Mouse (Mus musculus) hindbrain, embryonic 14.5 days (tissue): ENCODE data around the gene Tomm40. TPM values are rescaled to one million over a fixed set of nuclear protein-coding genes. Genes with fewer than 3 reads are reported as not detected.
A peak's percentile ranks its signal among the peaks of the same experiment; 100 is the strongest.

Source experiments
- ATAC-seq: fragments of 200-750 bp; cut with Nextera tagmentation; 2 replicates; pipeline ENCODE4 v1.8.0; 2017; ENCODE audit warnings: moderate number of reproducible peaks, mild to moderate bottlenecking, moderate TSS enrichment, moderate library complexity; ENCODE audit not compliant: low FRiP score
- DNase-seq: peaks from one replicate; pipeline ENCODE4 v3.0.0-alpha.2; 2015; ENCODE audit warnings: low spot score
- H3K27ac ChIP-seq: fragments of 300-500 bp; sonication (generic); 2 replicates; pipeline ENCODE4 v1.5.1; 2014; ENCODE audit warnings: mild to moderate bottlenecking, moderate library complexity
- H3K27me3 ChIP-seq: fragments of 300-500 bp; sonication (generic); 2 replicates; pipeline ENCODE4 v1.6.1; 2014; ENCODE audit warnings: mild to moderate bottlenecking, low read length, mixed read lengths; ENCODE audit not compliant: control insufficient read depth, insufficient read depth
- H3K36me3 ChIP-seq: fragments of 300-500 bp; sonication (generic); replicated peaks from 2 replicates; pipeline ENCODE4 v1.6.1; 2014; ENCODE audit not compliant: control insufficient read depth, insufficient read depth
- H3K4me1 ChIP-seq: fragments of 300-500 bp; sonication (generic); replicated peaks from 2 replicates; pipeline ENCODE4 v1.6.1; 2014; ENCODE audit warnings: antibody characterized with exemption, low read length, mixed read lengths; ENCODE audit not compliant: control insufficient read depth, insufficient read depth
- H3K4me2 ChIP-seq: fragments of 300-500 bp; sonication (generic); replicated peaks from 2 replicates; pipeline ENCODE4 v1.6.1; 2014; ENCODE audit warnings: mild to moderate bottlenecking, moderate library complexity
- H3K4me3 ChIP-seq: fragments of 300-500 bp; sonication (generic); replicated peaks from 2 replicates; pipeline ENCODE4 v1.5.1; 2014; ENCODE audit warnings: mild to moderate bottlenecking, low read length
- H3K9ac ChIP-seq: fragments of 300-500 bp; sonication (generic); 2 replicates; pipeline ENCODE4 v1.6.1; 2014
- H3K9me3 ChIP-seq: fragments of 300-500 bp; sonication (generic); 2 replicates; pipeline ENCODE4 v1.6.1; 2016; ENCODE audit warnings: low read length; ENCODE audit not compliant: control insufficient read depth
- WGBS: fragments of 180-500 bp; shearing (Covaris S2); extraction: QIAGEN DNeasy Blood & Tissue Kit; methylation state at CpG from one replicate; pipeline ENCODE4 v1.1.7; 2014; 5-methylcytosine and 5-hydroxymethylcytosine counted together
- polyA plus RNA-seq: library from polyadenylated mRNA; unstranded; fragments of >200 nt; fragmentation: Nextera tagmentation; extraction: Ambion mirVana; gene quantifications from 2 replicates; pipeline ENCODE4 v1.2.1, GENCODE M21; 2014

Gene Tomm40
- polyA plus RNA-seq, 1 experiment from 2014 or later = 119 TPM

GRCm38 (mm10) chr7:19673083-19673699 lies 42.0 kb downstream of the Tomm40 start:
- whole genome bisulfite sequencing = 64% methylated on average over 14 of the region's 14 CpGs
- Histone ChIP-seq H3K4me3 (no peak overlapping the region), H3K27ac (no peak overlapping the region), H3K4me1 (no peaks in the 10 kb centered on the region), H3K9me3 (no peaks in the 10 kb centered on the region), H3K9ac (no peak overlapping the region), H3K36me3 (no peaks in the 10 kb centered on the region), H3K4me2 (no peak overlapping the region), H3K27me3 (no peaks in the 10 kb centered on the region)
- ATAC-seq (no peak), DNase-seq (no peak)

- ATAC-seq (no peak), DNase-seq (no peak)
- Histone ChIP-seq H3K36me3 (no peaks in the 10 kb centered on the region), H3K27ac (no peak overlapping the region), H3K9ac (no peak overlapping the region), H3K9me3 (no peaks in the 10 kb centered on the region), H3K4me2 (no peak overlapping the region), H3K4me1 (no peaks in the 10 kb centered on the region), H3K27me3 (no peaks in the 10 kb centered on the region), H3K4me3 (no peak overlapping the region)
- WGBS = 71% methylated on average over 10 of the region's 10 CpGs
Observed at GRCm38 (mm10) chr7:19671511-19671910, 43.7 kb downstream of the Tomm40 start.

- Histone ChIP-seq H3K9ac (no peak overlapping the region), H3K27me3 (no peaks in the 10 kb centered on the region), H3K4me2 (0 out of 2 replicates have a peak overlapping the region, but pooled peaks have one; percentile 9), H3K9me3 (no peaks in the 10 kb centered on the region), H3K4me1 (peaks cover 8% of the 10 kb centered on the region), H3K27ac (peak overlapping the region; percentile 66), H3K4me3 (no peak overlapping the region), H3K36me3 (no peaks in the 10 kb centered on the region)
- WGBS = 8% methylated on average over 10 of the region's 10 CpGs
- DNase-seq (peak; percentile 91), ATAC-seq (peak; percentile 71)
Observed at GRCm38 (mm10) chr7:19668947-19669721, 46.1 kb downstream of the Tomm40 start.

- peaks cover 21% of the 10 kb centered on the region for H3K4me1 ChIP-seq
- H3K9ac ChIP-seq = no peak overlapping the region
- no peaks in the 10 kb centered on the region for H3K27me3 ChIP-seq
- 75% methylated on average over 2 of the region's 2 CpGs for WGBS
- no peaks in the 10 kb centered on the region for H3K9me3 ChIP-seq
- no peaks in the 10 kb centered on the region for H3K36me3 ChIP-seq
- H3K4me3 ChIP-seq = no peak overlapping the region
- DNase-seq = no peak
- no peak overlapping the region for H3K4me2 ChIP-seq
- no peak for ATAC-seq
- H3K27ac ChIP-seq = no peak overlapping the region
Observed at GRCm38 (mm10) chr7:19667434-19667833, 47.8 kb downstream of the Tomm40 start.

GRCm38 (mm10) chr7:19666750-19667149 lies 48.5 kb downstream of the Tomm40 start:
- H3K9ac ChIP-seq = no peak overlapping the region
- WGBS = 69% methylated on average over 3 of the region's 3 CpGs
- H3K4me1 ChIP-seq = peaks cover 21% of the 10 kb centered on the region
- ATAC-seq (no peak), DNase-seq (no peak)
- no peak overlapping the region for H3K4me2 ChIP-seq
- H3K27ac ChIP-seq = no peak overlapping the region
- H3K27me3 ChIP-seq = no peaks in the 10 kb centered on the region
- no peaks in the 10 kb centered on the region for H3K9me3 ChIP-seq
- no peak overlapping the region for H3K4me3 ChIP-seq
- H3K36me3 ChIP-seq = peaks cover 6% of the 10 kb centered on the region; the same call in 1 of the 2 replicates

- Histone ChIP-seq H3K27ac (peak within 1 kb of the TSS; percentile 90), H3K4me1 (peaks cover 21% of the 10 kb centered on the region), H3K27me3 (no peaks in the 10 kb centered on the region), H3K4me3 (peak within 1 kb of the TSS; percentile 100), H3K9ac (peak within 1 kb of the TSS; percentile 99), H3K9me3 (no peaks in the 10 kb centered on the region), H3K36me3 (peaks cover 13% of the 10 kb centered on the region), H3K4me2 (peak within 1 kb of the TSS; percentile 91)
- peak; percentile 90 for ATAC-seq
- WGBS = under 1% methylated on average over 59 of the region's 63 CpGs
- DNase-seq = peak; percentile 96
Observed at GRCm38 (mm10) chr7:19664955-19665841, 50.0 kb downstream of the Tomm40 start, which contains the start of gene Clptm1. TSS of gene Clptm1 (minus strand) at chr7:19665033.

GRCm38 (mm10) chr7:19664455-19664954 lies 50.7 kb downstream of the Tomm40 start:
- WGBS = 1% methylated on average over 36 of the region's 37 CpGs
- peak overlapping the region; percentile 99 for H3K9ac ChIP-seq
- DNase-seq = no peak

GRCm38 (mm10) chr7:19663940-19664339 lies 51.3 kb downstream of the Tomm40 start:
- peak overlapping the region; percentile 91 for H3K4me2 ChIP-seq
- H3K4me3 ChIP-seq = peak overlapping the region; percentile 100
- no peak overlapping the region for H3K27ac ChIP-seq
- peaks cover 22% of the 10 kb centered on the region for H3K36me3 ChIP-seq
- H3K9ac ChIP-seq = peak overlapping the region; percentile 99
- no peaks in the 10 kb centered on the region for H3K9me3 ChIP-seq
- 18% methylated on average over 8 of the region's 8 CpGs for WGBS
- peaks cover 21% of the 10 kb centered on the region for H3K4me1 ChIP-seq
- ATAC-seq (no peak), DNase-seq (no peak)
- H3K27me3 ChIP-seq = no peaks in the 10 kb centered on the region

More at GRCm38 (mm10) chr7:19664455-19664954, 50.7 kb downstream of the Tomm40 start:
- ATAC-seq = peak; percentile 47
- no peaks in the 10 kb centered on the region for H3K9me3 ChIP-seq
- no peaks in the 10 kb centered on the region for H3K27me3 ChIP-seq
- peak overlapping the region; percentile 91 for H3K4me2 ChIP-seq
- H3K27ac ChIP-seq = peak overlapping the region; percentile 90
- H3K36me3 ChIP-seq = peaks cover 16% of the 10 kb centered on the region
- peaks cover 21% of the 10 kb centered on the region for H3K4me1 ChIP-seq
- H3K4me3 ChIP-seq = peak overlapping the region; percentile 100
